In the genomic region with DNA sequence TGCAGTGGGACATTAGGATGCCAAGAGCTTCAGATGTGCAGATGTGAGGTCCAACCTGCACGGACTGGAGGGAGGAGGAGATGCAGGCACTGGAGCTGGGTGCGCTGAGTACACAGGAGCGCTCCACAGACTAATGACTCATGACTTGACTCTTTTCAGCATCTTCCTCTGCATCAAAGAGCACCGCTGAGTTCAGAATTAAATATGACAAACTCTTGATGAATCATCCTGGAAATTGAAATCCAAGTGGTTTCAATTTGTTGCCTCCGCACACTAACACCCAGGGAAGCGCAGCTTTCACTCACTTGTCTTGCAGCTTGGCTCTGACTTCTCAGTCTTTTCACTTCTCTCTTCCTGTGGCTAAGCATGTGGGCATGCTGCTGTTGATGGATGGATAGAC, we compare ENCODE assay signal across 13 mouse cellular contexts.
A peak's percentile ranks its signal among the peaks of the same experiment; 100 is the strongest.
DNase-seq lines count a peak whose midpoint lies in the region; ATAC-seq lines count a peak whose summit lies in the region.
"Had no signal": no experiment of that assay in that cellular context is flagged by ENCODE, and none has a peak within 500 bp of the region (broad histone marks: within the 10 kb centered on the region; RNA-seq: fewer than 3 reads in every experiment).

No protein-coding gene starts in this region.

- no peaks in the 10 kb centered on the region for H3K4me1 ChIP-seq in neural tube, embryonic 14.5 days (ENCODE audit: control insufficient read depth, insufficient read depth, low read length)
- peaks cover 12% of the 10 kb centered on the region; the same call in 1 of the 2 replicates for H3K4me1 ChIP-seq in hindbrain, embryonic 14.5 days (replicated peaks; ENCODE audit: control insufficient read depth, insufficient read depth, low read length)
- H3K4me1 ChIP-seq: liver, embryonic 15.5 days had no signal

- no peak overlapping the region for H3K4me3 ChIP-seq in neural tube, embryonic 14.5 days (ENCODE audit: low read depth, low read length)
- no peak overlapping the region for H3K4me3 ChIP-seq in hindbrain, embryonic 14.5 days (replicated peaks; ENCODE audit: low read length)
- H3K4me3 ChIP-seq: embryonic facial prominence, embryonic 15.5 days; liver, embryonic 15.5 days had no signal

- H3K9ac ChIP-seq in neural tube, embryonic 14.5 days (replicated peaks; ENCODE audit: low read depth, low read length): no peak overlapping the region
- no peak overlapping the region for H3K9ac ChIP-seq in hindbrain, embryonic 14.5 days
- H3K9ac ChIP-seq: embryonic facial prominence, embryonic 15.5 days; liver, embryonic 15.5 days had no signal

- H3K36me3 ChIP-seq in neural tube, embryonic 14.5 days (ENCODE audit: control insufficient read depth, insufficient read depth, low read length): no peaks in the 10 kb centered on the region
- no peaks in the 10 kb centered on the region for H3K36me3 ChIP-seq in hindbrain, embryonic 14.5 days (replicated peaks; ENCODE audit: control insufficient read depth, insufficient read depth)
- H3K36me3 ChIP-seq: embryonic facial prominence, embryonic 15.5 days; liver, embryonic 15.5 days had no signal

- peak; percentile 68; the same call in 1 of the 2 replicates for ATAC-seq in neural tube, embryonic 14.5 days (ENCODE audit: low read depth)
- peak; percentile 37; the same call in 1 of the 2 replicates for ATAC-seq in hindbrain, embryonic 14.5 days (ENCODE audit: low FRiP score)

- no peak overlapping the region for H3K4me2 ChIP-seq in neural tube, embryonic 14.5 days (ENCODE audit: low read depth, low read length)
- H3K4me2 ChIP-seq in hindbrain, embryonic 14.5 days (replicated peaks): no peak overlapping the region
- H3K4me2 ChIP-seq: embryonic facial prominence, embryonic 15.5 days; liver, embryonic 15.5 days had no signal

- 75% methylated on average over 6 of the region's 6 CpGs for WGBS in neural tube, embryonic 14.5 days
- WGBS in hindbrain, embryonic 14.5 days: 68% methylated on average over 6 of the region's 6 CpGs

- H3K9me3 ChIP-seq in neural tube, embryonic 14.5 days (ENCODE audit: control insufficient read depth, low read length): no peaks in the 10 kb centered on the region
- H3K9me3 ChIP-seq in hindbrain, embryonic 14.5 days (ENCODE audit: control insufficient read depth, low read length): no peaks in the 10 kb centered on the region
- H3K9me3 ChIP-seq: embryonic facial prominence, embryonic 15.5 days; liver, embryonic 15.5 days had no signal

- no peaks in the 10 kb centered on the region for H3K27me3 ChIP-seq in neural tube, embryonic 14.5 days (ENCODE audit: control insufficient read depth, insufficient read depth, low read length)
- H3K27me3 ChIP-seq in hindbrain, embryonic 14.5 days (ENCODE audit: control insufficient read depth, insufficient read depth, low read length): no peaks in the 10 kb centered on the region
- H3K27me3 ChIP-seq: embryonic facial prominence, embryonic 15.5 days; liver, embryonic 15.5 days had no signal

- H3K27ac ChIP-seq in neural tube, embryonic 14.5 days (ENCODE audit: low read depth, low read length): no peak overlapping the region
- H3K27ac ChIP-seq in hindbrain, embryonic 14.5 days: no peak overlapping the region
- H3K27ac ChIP-seq: embryonic facial prominence, embryonic 15.5 days; liver, embryonic 15.5 days had no signal

- DNase-seq in adrenal gland, adult 2 months: peak; percentile 30
- no peak for DNase-seq in adrenal gland, postnatal 4 days (ENCODE audit: low spot score in 2 of 2)
- DNase-seq in neural tube, embryonic 10.5 days (ENCODE audit: extremely low spot score, low spot score): no peak
- DNase-seq in hindbrain, embryonic 14.5 days (ENCODE audit: low spot score): no peak
- peak; percentile 10 for DNase-seq in right cerebral cortex, postnatal 25 days
- no peak for DNase-seq in gastrocnemius, postnatal 10 days
- no peak for DNase-seq in T-cell, adult 2 months (ENCODE audit: low spot score)
- DNase-seq: cerebellum, adult 2 months; heart, postnatal 36 days; kidney, postnatal 4 days had no signal

Comparison
In these comparisons a context has a peak if more than half of its experiments do, and no peak if none do; other contexts are left out.
1. DNase-seq: peak in adrenal gland, adult 2 months (single experiment) and right cerebral cortex, postnatal 25 days (single experiment); none in adrenal gland, postnatal 4 days (0 of 2), neural tube, embryonic 10.5 days (single experiment), hindbrain, embryonic 14.5 days (single experiment), gastrocnemius, postnatal 10 days (single experiment) and T-cell, adult 2 months (single experiment).